Mouse (Mus musculus): ENCODE measurements around the gene Gm2115. TPM values are rescaled to one million over a fixed set of nuclear protein-coding genes. Genes with fewer than 3 reads are reported as not detected.

The Gm2115 gene
- polyA plus RNA-seq, 1 experiment from 2014 or later, result 0.36 TPM

DNA sequence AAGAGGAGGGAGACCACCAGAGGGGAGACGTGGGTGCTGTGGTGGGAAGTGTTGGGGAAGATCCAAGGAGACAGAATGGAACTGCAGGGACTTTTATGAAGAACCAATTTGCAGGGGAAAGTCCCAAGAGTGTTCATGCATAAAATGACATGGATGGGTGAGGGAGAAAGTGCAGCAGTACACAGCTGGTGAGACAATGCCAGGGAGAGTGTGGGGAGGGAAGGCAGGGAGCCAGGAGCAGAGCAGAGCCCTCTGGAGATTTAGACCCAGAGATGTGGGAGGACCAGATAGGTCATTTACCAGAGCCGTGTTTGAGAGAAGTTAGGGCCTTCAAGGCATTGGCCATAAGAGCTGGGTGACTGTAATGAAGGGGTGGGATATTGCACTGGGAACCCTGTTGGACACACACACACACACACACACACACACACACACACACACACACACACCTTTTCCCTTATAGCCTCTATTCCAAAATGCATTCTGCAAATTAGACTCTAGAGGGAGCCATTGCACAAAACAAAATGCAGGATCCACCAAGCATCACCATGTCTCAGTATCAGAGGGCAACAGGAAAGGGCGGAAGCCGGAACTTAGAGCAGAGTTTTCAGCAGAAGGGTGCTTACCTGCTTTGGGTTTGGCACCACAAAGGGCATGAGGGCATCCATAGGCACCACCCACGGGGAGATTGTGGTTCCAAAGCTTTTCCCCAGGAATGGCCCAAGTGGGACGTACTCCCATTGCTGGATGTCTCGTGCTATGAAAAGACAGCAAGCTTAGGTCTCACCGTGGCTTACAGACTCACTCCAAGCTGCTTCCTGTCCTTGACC lies 65.5 kb downstream of the Gm2115 start:
- DNase-seq (ENCODE audit: low spot score), result peak; percentile 79
- peak; percentile 83 for ATAC-seq
- Histone ChIP-seq H3K4me3 (ENCODE audit: low read depth, low read length) (no peak overlapping the region), H3K9ac (ENCODE audit: low read length) (no peak overlapping the region), H3K36me3 (ENCODE audit: control insufficient read depth, insufficient read depth, low read length) (no peaks in the 10 kb centered on the region), H3K4me2 (ENCODE audit: low read length) (no peak overlapping the region), H3K9me3 (replicated peaks; ENCODE audit: control insufficient read depth, low read length) (no peaks in the 10 kb centered on the region), H3K27ac (ENCODE audit: low read depth, low read length) (no peak overlapping the region), H3K4me1 (ENCODE audit: control insufficient read depth, insufficient read depth, low read length) (no peaks in the 10 kb centered on the region), H3K27me3 (replicated peaks; ENCODE audit: control insufficient read depth, insufficient read depth, low read length) (no peaks in the 10 kb centered on the region)
- 52% methylated on average over 8 of the region's 8 CpGs for WGBS

DNA sequence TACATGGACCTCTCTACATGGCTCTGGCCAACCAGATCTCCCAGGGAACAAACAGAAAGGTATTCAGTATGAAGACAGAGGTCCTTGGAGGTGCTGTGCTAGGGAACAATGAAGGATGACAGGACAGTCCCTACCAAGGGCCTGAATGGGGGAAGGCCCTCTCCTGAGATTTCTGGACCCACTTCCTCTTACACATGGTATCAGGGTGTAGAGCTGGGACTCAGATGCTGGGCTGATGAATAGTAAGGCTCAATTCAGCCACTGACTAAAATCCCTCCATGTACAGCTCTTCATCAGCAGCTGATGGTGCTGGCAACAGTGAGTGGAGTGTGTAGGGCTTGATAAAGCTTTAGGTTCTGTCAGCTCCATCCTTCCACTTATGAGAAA lies 66.2 kb downstream of the Gm2115 start:
- no peaks in the 10 kb centered on the region for H3K4me1 ChIP-seq (ENCODE audit: control insufficient read depth, insufficient read depth, low read length)
- H3K4me3 ChIP-seq (ENCODE audit: low read depth, low read length), result no peak overlapping the region
- no peak overlapping the region for H3K4me2 ChIP-seq (ENCODE audit: low read length)
- H3K36me3 ChIP-seq (ENCODE audit: control insufficient read depth, insufficient read depth, low read length), result no peaks in the 10 kb centered on the region
- no peak overlapping the region for H3K9ac ChIP-seq (ENCODE audit: low read length)
- ATAC-seq (no peak; the same call in 1 of the 2 replicates), DNase-seq (ENCODE audit: low spot score) (no peak)
- H3K27me3 ChIP-seq (replicated peaks; ENCODE audit: control insufficient read depth, insufficient read depth, low read length), result no peaks in the 10 kb centered on the region
- H3K9me3 ChIP-seq (replicated peaks; ENCODE audit: control insufficient read depth, low read length), result no peaks in the 10 kb centered on the region
- H3K27ac ChIP-seq (ENCODE audit: low read depth, low read length), result no peak overlapping the region

DNA sequence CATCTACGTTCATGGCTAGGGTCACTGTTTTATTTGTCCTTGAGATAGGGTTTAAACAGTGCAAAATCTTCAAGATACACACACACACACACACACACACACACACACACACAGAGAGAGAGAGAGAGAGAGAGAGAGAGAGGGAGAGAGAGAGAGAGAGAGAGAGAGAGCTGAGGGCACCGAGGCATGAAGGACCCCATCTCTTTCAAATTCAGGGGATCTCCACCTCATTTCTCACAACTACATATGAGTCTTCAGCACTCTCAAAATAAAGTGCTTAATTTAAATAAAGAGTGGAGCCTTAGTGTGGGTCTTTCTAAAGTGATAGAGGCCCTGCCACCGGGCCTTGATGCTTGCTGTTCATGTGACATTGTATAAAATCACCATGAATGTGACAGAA lies 67.2 kb downstream of the Gm2115 start:
- WGBS, result 87% methylated on average over 3 of the region's 3 CpGs
- ATAC-seq, result no peak
- Histone ChIP-seq H3K36me3 (ENCODE audit: control insufficient read depth, insufficient read depth, low read length) (no peaks in the 10 kb centered on the region), H3K4me1 (ENCODE audit: control insufficient read depth, insufficient read depth, low read length) (no peaks in the 10 kb centered on the region), H3K27me3 (replicated peaks; ENCODE audit: control insufficient read depth, insufficient read depth, low read length) (no peaks in the 10 kb centered on the region), H3K9ac (ENCODE audit: low read length) (no peak overlapping the region), H3K4me3 (ENCODE audit: low read depth, low read length) (no peak overlapping the region), H3K4me2 (ENCODE audit: low read length) (no peak overlapping the region), H3K27ac (ENCODE audit: low read depth, low read length) (no peak overlapping the region), H3K9me3 (replicated peaks; ENCODE audit: control insufficient read depth, low read length) (no peaks in the 10 kb centered on the region)
- DNase-seq (ENCODE audit: low spot score), result no peak

DNA sequence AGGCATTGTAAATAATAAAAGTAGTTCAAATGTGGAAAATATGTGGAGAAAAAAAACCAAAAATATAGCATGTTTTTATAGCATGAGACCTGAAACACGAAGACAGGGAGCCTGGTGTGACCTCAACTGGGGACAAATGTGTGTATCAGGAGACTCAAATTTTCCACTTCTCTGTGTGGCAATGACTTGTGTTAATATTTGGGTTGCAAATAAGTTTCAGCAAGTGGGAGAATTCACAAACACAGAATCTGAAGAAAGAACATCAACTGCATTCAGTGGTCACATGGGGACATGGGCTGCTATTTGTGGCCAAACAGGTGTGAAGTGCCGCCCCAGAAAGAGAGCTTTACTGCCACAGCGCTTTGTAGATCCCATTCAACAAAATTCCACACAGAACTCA lies 67.9 kb downstream of the Gm2115 start:
- no peak for DNase-seq (ENCODE audit: low spot score)
- Histone ChIP-seq H3K9ac (ENCODE audit: low read length) (no peak overlapping the region), H3K36me3 (ENCODE audit: control insufficient read depth, insufficient read depth, low read length) (no peaks in the 10 kb centered on the region), H3K9me3 (replicated peaks; ENCODE audit: control insufficient read depth, low read length) (no peaks in the 10 kb centered on the region), H3K4me1 (ENCODE audit: control insufficient read depth, insufficient read depth, low read length) (no peaks in the 10 kb centered on the region), H3K27ac (ENCODE audit: low read depth, low read length) (no peak overlapping the region), H3K27me3 (replicated peaks; ENCODE audit: control insufficient read depth, insufficient read depth, low read length) (no peaks in the 10 kb centered on the region), H3K4me3 (ENCODE audit: low read depth, low read length) (no peak overlapping the region), H3K4me2 (ENCODE audit: low read length) (no peak overlapping the region)
- WGBS, result 91% methylated on average over 3 of the region's 3 CpGs
- ATAC-seq, result no peak

DNA sequence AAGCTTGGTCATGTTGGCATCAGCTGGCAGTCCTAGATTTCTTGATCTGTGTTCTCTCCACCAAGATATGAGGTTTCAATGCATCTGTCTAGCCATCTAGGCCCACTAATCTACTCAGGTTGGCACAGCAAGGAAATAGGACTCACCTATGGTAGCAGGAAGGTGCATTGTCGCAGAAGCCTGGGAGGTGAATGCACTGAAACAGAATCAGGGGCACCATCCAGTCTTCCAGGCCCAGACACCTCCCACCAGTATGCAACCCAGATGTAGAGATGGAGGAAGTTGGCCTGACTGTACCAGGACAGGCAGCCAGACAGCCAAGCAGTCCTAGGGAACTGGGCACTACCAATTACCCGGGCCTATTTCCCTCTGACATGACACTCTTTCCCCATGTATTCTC lies 71.9 kb downstream of the Gm2115 start:
- H3K4me2 ChIP-seq (ENCODE audit: low read length), result no peak overlapping the region
- H3K4me3 ChIP-seq (ENCODE audit: low read depth, low read length), result no peak overlapping the region
- H3K4me1 ChIP-seq (ENCODE audit: control insufficient read depth, insufficient read depth, low read length), result peaks cover 6% of the 10 kb centered on the region; the same call in 1 of the 2 replicates
- H3K27me3 ChIP-seq (replicated peaks; ENCODE audit: control insufficient read depth, insufficient read depth, low read length), result no peaks in the 10 kb centered on the region
- ATAC-seq (no peak), DNase-seq (ENCODE audit: low spot score) (no peak)
- no peaks in the 10 kb centered on the region for H3K9me3 ChIP-seq (replicated peaks; ENCODE audit: control insufficient read depth, low read length)
- H3K9ac ChIP-seq (ENCODE audit: low read length), result no peak overlapping the region
- H3K36me3 ChIP-seq (ENCODE audit: control insufficient read depth, insufficient read depth, low read length), result no peaks in the 10 kb centered on the region
- H3K27ac ChIP-seq (ENCODE audit: low read depth, low read length), result no peak overlapping the region
- WGBS, result 93% methylated on average over 2 of the region's 2 CpGs

DNA sequence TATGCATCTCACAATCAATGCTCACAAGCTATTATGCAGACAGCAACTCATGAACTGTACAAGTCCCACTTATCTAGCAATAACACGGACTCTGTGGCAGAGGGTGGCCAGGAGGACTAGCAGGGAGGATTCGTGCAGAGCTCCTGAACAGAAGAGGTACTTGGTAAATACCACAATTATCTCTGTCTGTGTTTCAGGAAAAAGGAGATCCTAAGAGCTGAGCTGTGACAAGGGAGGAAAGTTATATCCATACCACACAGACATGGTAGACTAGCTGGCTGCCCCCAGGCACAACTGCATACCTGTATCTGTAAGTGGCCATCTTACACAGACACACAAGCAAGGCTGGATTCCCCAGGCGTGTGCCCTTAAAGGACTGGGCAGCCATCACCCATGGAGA lies 72.6 kb downstream of the Gm2115 start:
- H3K9me3 ChIP-seq (replicated peaks; ENCODE audit: control insufficient read depth, low read length), result no peaks in the 10 kb centered on the region
- WGBS, result 86% methylated on average over 3 of the region's 3 CpGs
- H3K36me3 ChIP-seq (ENCODE audit: control insufficient read depth, insufficient read depth, low read length), result no peaks in the 10 kb centered on the region
- H3K4me3 ChIP-seq (ENCODE audit: low read depth, low read length), result no peak overlapping the region
- DNase-seq (ENCODE audit: low spot score) (no peak), ATAC-seq (no peak)
- H3K27ac ChIP-seq (ENCODE audit: low read depth, low read length), result no peak overlapping the region
- peaks cover 6% of the 10 kb centered on the region; the same call in 1 of the 2 replicates for H3K4me1 ChIP-seq (ENCODE audit: control insufficient read depth, insufficient read depth, low read length)
- no peak overlapping the region for H3K9ac ChIP-seq (ENCODE audit: low read length)
- no peaks in the 10 kb centered on the region for H3K27me3 ChIP-seq (replicated peaks; ENCODE audit: control insufficient read depth, insufficient read depth, low read length)
- H3K4me2 ChIP-seq (ENCODE audit: low read length), result no peak overlapping the region

DNA sequence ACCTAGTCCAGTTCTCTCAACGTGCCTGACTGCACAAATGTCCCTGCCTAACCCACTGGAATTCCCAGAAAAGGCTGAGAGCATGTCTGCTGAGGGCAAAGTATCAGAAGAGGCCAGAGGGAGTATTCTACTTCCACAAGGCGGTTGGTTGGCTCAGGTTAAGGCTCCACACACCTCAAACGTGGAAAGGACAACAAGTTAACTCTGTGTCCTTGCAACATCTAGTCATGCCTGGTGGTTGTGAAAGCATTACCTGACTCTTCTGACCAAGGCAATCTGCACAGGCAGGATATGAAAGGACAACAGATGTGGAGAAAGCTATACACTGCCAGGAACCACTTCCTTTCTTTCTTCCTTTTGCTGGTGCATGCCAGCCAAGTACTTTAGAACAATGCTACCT lies 75.7 kb downstream of the Gm2115 start:
- Histone ChIP-seq H3K4me1 (ENCODE audit: control insufficient read depth, insufficient read depth, low read length) (peaks cover 6% of the 10 kb centered on the region; the same call in 1 of the 2 replicates), H3K9me3 (replicated peaks; ENCODE audit: control insufficient read depth, low read length) (no peaks in the 10 kb centered on the region), H3K36me3 (ENCODE audit: control insufficient read depth, insufficient read depth, low read length) (no peaks in the 10 kb centered on the region), H3K9ac (ENCODE audit: low read length) (no peak overlapping the region), H3K27me3 (replicated peaks; ENCODE audit: control insufficient read depth, insufficient read depth, low read length) (no peaks in the 10 kb centered on the region), H3K27ac (ENCODE audit: low read depth, low read length) (no peak overlapping the region), H3K4me3 (ENCODE audit: low read depth, low read length) (no peak overlapping the region), H3K4me2 (ENCODE audit: low read length) (no peak overlapping the region)
- no peak for DNase-seq (ENCODE audit: low spot score)
- ATAC-seq, result no peak
- whole genome bisulfite sequencing, result 67% methylated on average over 3 of the region's 3 CpGs

DNA sequence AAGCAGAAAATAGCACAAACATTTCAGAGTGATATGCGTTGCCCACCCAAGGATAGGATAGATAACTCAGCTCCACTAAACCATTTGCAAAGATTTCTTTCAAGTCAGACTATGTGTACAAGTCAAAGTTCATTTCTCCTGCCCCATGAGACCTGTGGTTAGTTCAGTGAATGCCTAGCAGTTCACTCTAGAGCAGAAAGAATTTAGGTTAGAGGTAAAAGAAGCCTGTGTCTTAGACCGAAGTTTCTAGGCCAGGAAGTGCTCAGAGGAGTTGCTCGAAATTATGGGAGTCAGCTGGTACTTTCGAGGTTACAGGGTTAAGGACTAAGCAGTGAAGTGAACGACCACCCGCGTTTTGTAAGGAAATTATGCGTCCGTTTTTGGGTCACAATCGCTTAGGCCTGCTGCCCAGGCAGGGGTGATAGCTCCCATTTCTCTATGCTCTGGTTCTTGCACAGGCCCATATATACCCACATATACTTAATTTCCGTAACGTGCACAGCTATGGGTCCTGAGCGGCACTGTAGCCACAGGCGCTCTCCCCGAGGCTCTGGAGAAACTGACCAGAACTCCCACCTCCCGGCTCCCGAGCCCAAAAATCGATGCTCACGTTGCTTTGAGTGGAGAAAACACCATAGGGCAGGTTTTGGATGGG lies 76.4 kb downstream of the Gm2115 start:
- H3K4me3 ChIP-seq (ENCODE audit: low read depth, low read length), result peak overlapping the region; percentile 53
- no peaks in the 10 kb centered on the region for H3K36me3 ChIP-seq (ENCODE audit: control insufficient read depth, insufficient read depth, low read length)
- H3K9ac ChIP-seq (ENCODE audit: low read length), result peak overlapping the region; percentile 68
- ATAC-seq (peak; percentile 60), DNase-seq (ENCODE audit: low spot score) (peak; percentile 17)
- H3K9me3 ChIP-seq (replicated peaks; ENCODE audit: control insufficient read depth, low read length), result no peaks in the 10 kb centered on the region
- H3K4me1 ChIP-seq (ENCODE audit: control insufficient read depth, insufficient read depth, low read length), result peaks cover 6% of the 10 kb centered on the region; the same call in 1 of the 2 replicates
- no peak overlapping the region for H3K27ac ChIP-seq (ENCODE audit: low read depth, low read length)
- WGBS, result 11% methylated on average over 19 of the region's 19 CpGs
- H3K27me3 ChIP-seq (replicated peaks; ENCODE audit: control insufficient read depth, insufficient read depth, low read length), result no peaks in the 10 kb centered on the region
- H3K4me2 ChIP-seq (ENCODE audit: low read length), result peak overlapping the region; percentile 87

DNA sequence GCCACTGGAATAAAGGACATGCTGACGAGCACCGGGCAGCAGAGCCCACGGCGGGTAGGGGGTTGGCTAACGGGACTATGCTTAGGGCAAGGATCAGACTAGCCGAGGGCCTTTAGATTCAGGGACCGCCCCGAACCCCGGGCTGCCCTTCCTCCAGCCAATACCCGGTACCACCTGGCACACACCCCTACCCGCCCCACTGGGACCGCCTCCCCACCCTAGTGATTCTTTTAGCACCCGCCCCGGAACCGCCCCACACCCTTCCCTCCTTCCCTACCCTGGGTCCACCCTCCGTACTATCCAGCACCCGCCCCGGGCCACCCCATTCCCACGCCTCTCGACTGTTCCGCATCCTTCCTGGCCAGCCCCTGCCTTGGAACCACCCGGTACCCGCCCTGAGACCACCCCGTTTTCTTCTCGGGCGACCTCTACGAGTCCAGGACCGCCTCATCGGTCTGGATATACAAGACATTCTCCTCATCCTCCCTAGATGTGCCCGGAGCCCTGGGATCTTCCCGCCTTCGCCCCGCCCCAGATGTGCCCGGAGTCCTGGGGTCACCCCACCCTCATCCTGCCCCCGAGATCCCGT lies 77.0 kb downstream of the Gm2115 start:
- H3K4me2 ChIP-seq (ENCODE audit: low read length), result peak overlapping the region; percentile 87
- H3K9me3 ChIP-seq (replicated peaks; ENCODE audit: control insufficient read depth, low read length), result no peaks in the 10 kb centered on the region
- peaks cover 6% of the 10 kb centered on the region; the same call in 1 of the 2 replicates for H3K4me1 ChIP-seq (ENCODE audit: control insufficient read depth, insufficient read depth, low read length)
- peak overlapping the region; percentile 53 for H3K4me3 ChIP-seq (ENCODE audit: low read depth, low read length)
- H3K9ac ChIP-seq (ENCODE audit: low read length), result peak overlapping the region; percentile 68
- ATAC-seq (peak; percentile 85), DNase-seq (ENCODE audit: low spot score) (peak; percentile 19)
- H3K36me3 ChIP-seq (ENCODE audit: control insufficient read depth, insufficient read depth, low read length), result no peaks in the 10 kb centered on the region
- H3K27me3 ChIP-seq (replicated peaks; ENCODE audit: control insufficient read depth, insufficient read depth, low read length), result no peaks in the 10 kb centered on the region
- under 1% methylated on average over 34 of the region's 36 CpGs for WGBS
- no peak overlapping the region for H3K27ac ChIP-seq (ENCODE audit: low read depth, low read length)
